Mouse (Mus musculus): ENCODE measurements around the gene Cisd2. TPM values are rescaled to one million over a fixed set of nuclear protein-coding genes. Genes with fewer than 3 reads are reported as not detected.

The Cisd2 gene
- total RNA-seq, 1 experiment from 2014 or later = 58.2 TPM

Other genes starting within 250 kb of the Cisd2 start
- gene Cenpe, start 211.4 kb downstream of the Cisd2 start, total RNA-seq (2017) = 1.0 and 1.6 TPM in 2 replicates
- gene Bdh2, start 142.7 kb downstream of the Cisd2 start, total RNA-seq (2017) = not detected in 2 replicates
- 0.74 and 1.2 TPM in 2 replicates for gene Slc9b2, start 116.2 kb downstream of the Cisd2 start, total RNA-seq (2017)
- gene Slc9b1, start 75.9 kb downstream of the Cisd2 start, total RNA-seq (2017) = not detected in 2 replicates
- 572 and 587 TPM in 2 replicates for gene Ube2d3, start 14.2 kb upstream of the Cisd2 start, total RNA-seq (2017)
- 36.7 and 45.9 TPM in 2 replicates for gene Manba, start 61.7 kb upstream of the Cisd2 start, total RNA-seq (2017)

All from neutrophil, adult 5-6 weeks (primary cell).